Mouse (Mus musculus) forebrain, embryonic 16.5 days (tissue): ENCODE measurements around the gene Cdk5r1. TPM values are rescaled to one million over a fixed set of nuclear protein-coding genes. Genes with fewer than 3 reads are reported as not detected.

Experiments
- ATAC-seq: fragments of 200-750 bp; cut with Nextera tagmentation; 2 replicates; pipeline ENCODE4 v1.8.0; 2017; ENCODE audit warnings: mild to moderate bottlenecking, moderate library complexity
- H3K27ac ChIP-seq: fragments of 300-500 bp; sonication (generic); 2 replicates; pipeline ENCODE4 v1.5.1; 2014; ENCODE audit warnings: low read length, control low read depth
- H3K27me3 ChIP-seq: fragments of 300-500 bp; sonication (generic); replicated peaks from 2 replicates; pipeline ENCODE4 v1.6.1; 2014; ENCODE audit warnings: low read length; ENCODE audit not compliant: control insufficient read depth, insufficient read depth
- H3K36me3 ChIP-seq: fragments of 300-500 bp; sonication (generic); 2 replicates; pipeline ENCODE4 v1.6.1; 2014; ENCODE audit not compliant: control insufficient read depth, insufficient read depth
- H3K4me1 ChIP-seq: fragments of 300-500 bp; sonication (generic); replicated peaks from 2 replicates; pipeline ENCODE4 v1.6.1; 2014; ENCODE audit warnings: low read length; ENCODE audit not compliant: control insufficient read depth, insufficient read depth
- H3K4me2 ChIP-seq: fragments of 300-500 bp; sonication (generic); 2 replicates; pipeline ENCODE4 v1.6.1; 2014; ENCODE audit warnings: mild to moderate bottlenecking, low read length, control low read depth
- H3K4me3 ChIP-seq: fragments of 300-500 bp; sonication (generic); replicated peaks from 2 replicates; pipeline ENCODE4 v1.5.1; 2014; ENCODE audit warnings: mild to moderate bottlenecking, low read length, control low read depth
- H3K9ac ChIP-seq: fragments of 300-500 bp; sonication (generic); replicated peaks from 2 replicates; pipeline ENCODE4 v1.6.1; 2014; ENCODE audit warnings: low read depth, low read length, control low read depth
- H3K9me3 ChIP-seq: fragments of 300-500 bp; sonication (generic); 2 replicates; pipeline ENCODE4 v1.6.1; 2016; ENCODE audit warnings: low read length; ENCODE audit not compliant: control insufficient read depth
- WGBS: fragments of 180-500 bp; shearing (Covaris S2); extraction: QIAGEN DNeasy Blood & Tissue Kit; methylation state at CpG from one replicate; pipeline ENCODE4 v1.1.7; 2014; 5-methylcytosine and 5-hydroxymethylcytosine counted together
- polyA plus RNA-seq: library from polyadenylated mRNA; unstranded; fragments of >200 nt; fragmentation: Nextera tagmentation; extraction: Ambion mirVana; gene quantifications from 2 replicates; pipeline ENCODE4 v1.2.1, GENCODE M21; 2015

The Cdk5r1 gene
- polyA plus RNA-seq, 1 experiment from 2014 or later = 109 TPM

- no peak for ATAC-seq
- Histone ChIP-seq H3K9me3 (no peaks in the 10 kb centered on the region), H3K4me1 (peaks cover 39% of the 10 kb centered on the region), H3K27ac (no peak overlapping the region), H3K4me2 (no peak overlapping the region), H3K4me3 (no peak overlapping the region), H3K9ac (no peak overlapping the region), H3K27me3 (no peaks in the 10 kb centered on the region), H3K36me3 (no peaks in the 10 kb centered on the region)
- WGBS = 66% methylated on average over 2 of the region's 2 CpGs
These were observed 44.3 kb downstream of the Cdk5r1 start for GRCm38 (mm10) chr11:80521148-80521547.

GRCm38 (mm10) chr11:80522852-80523251 lies 46.0 kb downstream of the Cdk5r1 start:
- Histone ChIP-seq H3K36me3 (no peaks in the 10 kb centered on the region), H3K4me3 (no peak overlapping the region), H3K27me3 (no peaks in the 10 kb centered on the region), H3K4me1 (peaks cover 27% of the 10 kb centered on the region), H3K4me2 (no peak overlapping the region), H3K9me3 (no peaks in the 10 kb centered on the region), H3K9ac (no peak overlapping the region), H3K27ac (no peak overlapping the region)
- no peak for ATAC-seq
- WGBS = 83% methylated on average over 2 of the region's 2 CpGs

GRCm38 (mm10) chr11:80523410-80523809 lies 46.6 kb downstream of the Cdk5r1 start:
- no peaks in the 10 kb centered on the region for H3K9me3 ChIP-seq
- WGBS = 65% methylated on average over 4 of the region's 4 CpGs
- H3K36me3 ChIP-seq = no peaks in the 10 kb centered on the region
- ATAC-seq = no peak
- no peak overlapping the region for H3K27ac ChIP-seq
- H3K4me1 ChIP-seq = peaks cover 21% of the 10 kb centered on the region
- no peaks in the 10 kb centered on the region for H3K27me3 ChIP-seq
- no peak overlapping the region for H3K4me3 ChIP-seq
- H3K9ac ChIP-seq = no peak overlapping the region
- H3K4me2 ChIP-seq = no peak overlapping the region

GRCm38 (mm10) chr11:80524213-80524612 lies 47.4 kb downstream of the Cdk5r1 start:
- no peak overlapping the region for H3K4me2 ChIP-seq
- H3K9ac ChIP-seq = no peak overlapping the region
- ATAC-seq = no peak
- peaks cover 14% of the 10 kb centered on the region for H3K4me1 ChIP-seq
- no peaks in the 10 kb centered on the region for H3K36me3 ChIP-seq
- H3K27me3 ChIP-seq = no peaks in the 10 kb centered on the region
- no peaks in the 10 kb centered on the region for H3K9me3 ChIP-seq
- H3K27ac ChIP-seq = no peak overlapping the region
- no peak overlapping the region for H3K4me3 ChIP-seq
- 94% methylated on average over 5 of the region's 5 CpGs for whole genome bisulfite sequencing

GRCm38 (mm10) chr11:80527697-80528096 lies 50.9 kb downstream of the Cdk5r1 start:
- ATAC-seq = no peak
- no peak overlapping the region for H3K27ac ChIP-seq
- no peak overlapping the region for H3K9ac ChIP-seq

GRCm38 (mm10) chr11:80529149-80529548 lies 52.3 kb downstream of the Cdk5r1 start:
- no peak overlapping the region for H3K9ac ChIP-seq
- no peak for ATAC-seq
- H3K4me2 ChIP-seq = no peak overlapping the region
- no peaks in the 10 kb centered on the region for H3K9me3 ChIP-seq
- H3K27me3 ChIP-seq = no peaks in the 10 kb centered on the region
- H3K27ac ChIP-seq = no peak overlapping the region
- 82% methylated on average over 8 of the region's 8 CpGs for WGBS
- no peak overlapping the region for H3K4me3 ChIP-seq
- H3K4me1 ChIP-seq = peaks cover 4% of the 10 kb centered on the region; the same call in 1 of the 2 replicates
- no peaks in the 10 kb centered on the region for H3K36me3 ChIP-seq

More at GRCm38 (mm10) chr11:80527697-80528096, 50.9 kb downstream of the Cdk5r1 start:
- H3K9me3 ChIP-seq = no peaks in the 10 kb centered on the region
- H3K4me3 ChIP-seq = no peak overlapping the region
- peaks cover 4% of the 10 kb centered on the region; the same call in 1 of the 2 replicates for H3K4me1 ChIP-seq
- H3K27me3 ChIP-seq = no peaks in the 10 kb centered on the region
- H3K4me2 ChIP-seq = no peak overlapping the region
- H3K36me3 ChIP-seq = no peaks in the 10 kb centered on the region

Other genes starting within 250 kb of the Cdk5r1 start
- 12.2 and 13.5 TPM in 2 replicates for gene Rhbdl3, start 176.1 kb upstream of the Cdk5r1 start, polyA plus RNA-seq
- gene 5730455P16Rik, start 99.0 kb upstream of the Cdk5r1 start, polyA plus RNA-seq = 35.3 and 41.6 TPM in 2 replicates
- 246 and 250 TPM in 2 replicates for gene Zfp207, start 93.7 kb upstream of the Cdk5r1 start, polyA plus RNA-seq
- gene Psmd11, start 48.4 kb upstream of the Cdk5r1 start, polyA plus RNA-seq = 336 and 357 TPM in 2 replicates